Mouse (Mus musculus) heart, postnatal 36 days (tissue): Measurements from ENCODE around the gene Esrrg. TPM values are rescaled to one million over a fixed set of nuclear protein-coding genes. Genes with fewer than 3 reads are reported as not detected.

Source experiments
- DNase-seq, 2 experiments: peaks; one replicate each; pipeline ENCODE4 v3.0.0; 2021 to 2022
- intact Hi-C: fragments of 180-260 bp; cut with DNase I; formaldehyde crosslinking; loops from one replicate; pipeline ENCODE4 v1.15.1; 2025
- total RNA-seq, 2 experiments: library from RNA; stranded (reverse); gene quantifications; 2 replicates each; pipeline ENCODE4 v1.2.3; 2021

Esrrg gene
- total RNA-seq, 2 experiments from 2014 or later = 42.5 to 45.7 TPM

GRCm38 (mm10) chr1:187891262-187891661 lies 282.7 kb downstream of the Esrrg start:
- intact Hi-C loops = no loop called here
- no peak for DNase-seq

GRCm38 (mm10) chr1:187895459-187895858 lies 286.9 kb downstream of the Esrrg start:
- DNase-seq = no peak
- intact Hi-C loops = no loop called here

- intact Hi-C loops = no loop called here
- DNase-seq = no peak
Observed at GRCm38 (mm10) chr1:187896291-187896690, 287.7 kb downstream of the Esrrg start.

GRCm38 (mm10) chr1:187896910-187897309 lies 288.3 kb downstream of the Esrrg start:
- no peak for DNase-seq
- intact Hi-C loops = no loop called here

- intact Hi-C loops = no loop called here
- no peak for DNase-seq
Observed at GRCm38 (mm10) chr1:187899541-187899940, 290.9 kb downstream of the Esrrg start.

GRCm38 (mm10) chr1:187900756-187901155 lies 292.2 kb downstream of the Esrrg start:
- intact Hi-C loops = no loop called here
- no peak for DNase-seq

GRCm38 (mm10) chr1:187902176-187902575 lies 293.6 kb downstream of the Esrrg start:
- DNase-seq = no peak
- intact Hi-C loops = no loop called here

GRCm38 (mm10) chr1:187904731-187905130 lies 296.1 kb downstream of the Esrrg start:
- intact Hi-C loops = no loop called here
- no peak for DNase-seq

- DNase-seq = no peak
- intact Hi-C loops = no loop called here
Observed at GRCm38 (mm10) chr1:187907407-187907806, 298.8 kb downstream of the Esrrg start.

- intact Hi-C loops = no loop called here
- DNase-seq = no peak
Observed at GRCm38 (mm10) chr1:187907871-187908270, 299.3 kb downstream of the Esrrg start.

GRCm38 (mm10) chr1:187910718-187911117 lies 302.1 kb downstream of the Esrrg start:
- intact Hi-C loops = no loop called here
- peak; percentile 40 to 51 for DNase-seq

GRCm38 (mm10) chr1:187911201-187911600 lies 302.6 kb downstream of the Esrrg start:
- intact Hi-C loops = no loop called here
- DNase-seq = peak in 1 of 2 experiments; percentile 19

GRCm38 (mm10) chr1:187918303-187918702 lies 309.7 kb downstream of the Esrrg start:
- DNase-seq = no peak
- intact Hi-C loops = loop anchor here (5.0 kb wide), 1 partner anchor 81 kb away; no protein-coding TSS in a partner anchor

- intact Hi-C loops = loop anchor here (5.0 kb wide), 1 partner anchor 82 kb away; no protein-coding TSS in a partner anchor
- DNase-seq = peak in 1 of 2 experiments; percentile 30
Observed at GRCm38 (mm10) chr1:187918939-187919338, 310.3 kb downstream of the Esrrg start.

- intact Hi-C loops = loop anchor here (5.0 kb wide), 1 partner anchor 52 kb away; no protein-coding TSS in a partner anchor
- DNase-seq = no peak
Observed at GRCm38 (mm10) chr1:187920156-187920777, 311.7 kb downstream of the Esrrg start.

- intact Hi-C loops = no loop called here
- no peak for DNase-seq
Observed at GRCm38 (mm10) chr1:187931146-187931545, 322.6 kb downstream of the Esrrg start.

- DNase-seq = peak in 1 of 2 experiments; percentile 36
- intact Hi-C loops = no loop called here
Observed at GRCm38 (mm10) chr1:187938652-187939051, 330.1 kb downstream of the Esrrg start.

- intact Hi-C loops = no loop called here
- DNase-seq = no peak
Observed at GRCm38 (mm10) chr1:187939078-187939477, 330.5 kb downstream of the Esrrg start.

GRCm38 (mm10) chr1:187951506-187951905 lies 342.9 kb downstream of the Esrrg start:
- DNase-seq = no peak
- intact Hi-C loops = no loop called here

- intact Hi-C loops = no loop called here
- no peak for DNase-seq
Observed at GRCm38 (mm10) chr1:187956702-187957101, 348.1 kb downstream of the Esrrg start.

GRCm38 (mm10) chr1:187959192-187959591 lies 350.6 kb downstream of the Esrrg start:
- DNase-seq = no peak
- intact Hi-C loops = no loop called here

- intact Hi-C loops = no loop called here
- no peak for DNase-seq
Observed at GRCm38 (mm10) chr1:187961452-187961851, 352.9 kb downstream of the Esrrg start.
